Mouse (Mus musculus) brown adipose tissue, adult 24 weeks (tissue): ENCODE measurements around the gene Gata1. TPM values are rescaled to one million over a fixed set of nuclear protein-coding genes. Genes with fewer than 3 reads are reported as not detected.
A peak's percentile ranks its signal among the peaks of the same experiment; 100 is the strongest.
"Not testable (repeated sequence)": the region's sequence is repeated elsewhere in the genome, so short reads cannot be mapped to it uniquely, and the experiment has no call there.

ENCODE experiments used
- H3K27ac ChIP-seq: fragments of 200-500 bp; replicated peaks from 2 replicates; pipeline ENCODE4 v1.5.1; 2012; ENCODE audit warnings: low read depth, mild to moderate bottlenecking, low read length
- H3K4me1 ChIP-seq: fragments of 200-500 bp; 2 replicates; pipeline ENCODE4 v1.6.1; 2012; ENCODE audit warnings: low read length, mixed read lengths; ENCODE audit not compliant: control insufficient read depth, insufficient read depth, insufficient read length
- H3K4me3 ChIP-seq: fragments of 200-500 bp; 2 replicates; pipeline ENCODE4 v1.5.1; 2012; ENCODE audit warnings: low read depth, mild to moderate bottlenecking, low read length, moderate library complexity; ENCODE audit not compliant: insufficient read depth
- polyA plus RNA-seq: library from polyadenylated mRNA; stranded (reverse); fragments of >200 nt; gene quantifications from 2 replicates; pipeline ENCODE4 v1.2.4, GENCODE M21; 2012; ENCODE audit not compliant: missing spikeins, insufficient read depth, insufficient read length

Gata1 gene
- not detected in 2 replicates for polyA plus RNA-seq

GRCm38 (mm10) chrX:7977892-7978291 lies at the start of gene Gata1:
Gene Gata1, minus strand, starts transcription at chrX:7978071.
- Histone ChIP-seq H3K4me3 (no peak within 1 kb of the TSS), H3K4me1 (no peaks in the 10 kb centered on the region), H3K27ac (no peak within 1 kb of the TSS)

DNA sequence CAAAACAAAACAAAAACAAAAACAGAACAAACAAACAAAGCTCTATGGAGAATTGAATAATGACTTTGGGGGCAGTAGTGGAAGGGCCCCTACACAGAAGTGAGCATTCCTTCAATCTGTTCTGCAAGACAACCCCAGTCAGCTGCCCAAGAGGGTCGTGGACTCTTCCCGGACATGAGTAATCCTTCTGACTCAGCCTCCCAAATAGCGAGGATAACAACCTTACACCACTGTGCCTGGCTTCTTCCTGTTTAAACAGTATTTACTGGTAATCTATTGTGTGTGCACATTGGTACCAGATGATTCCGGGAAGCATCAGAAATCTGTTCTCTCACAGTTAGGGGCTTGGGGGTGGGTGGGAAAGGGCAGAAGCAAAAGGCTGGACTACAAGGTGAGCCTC lies 48.9 kb upstream of the Gata1 start:
- Histone ChIP-seq H3K27ac (no peak overlapping the region), H3K4me3 (no peak overlapping the region), H3K4me1 (no peaks in the 10 kb centered on the region)

DNA sequence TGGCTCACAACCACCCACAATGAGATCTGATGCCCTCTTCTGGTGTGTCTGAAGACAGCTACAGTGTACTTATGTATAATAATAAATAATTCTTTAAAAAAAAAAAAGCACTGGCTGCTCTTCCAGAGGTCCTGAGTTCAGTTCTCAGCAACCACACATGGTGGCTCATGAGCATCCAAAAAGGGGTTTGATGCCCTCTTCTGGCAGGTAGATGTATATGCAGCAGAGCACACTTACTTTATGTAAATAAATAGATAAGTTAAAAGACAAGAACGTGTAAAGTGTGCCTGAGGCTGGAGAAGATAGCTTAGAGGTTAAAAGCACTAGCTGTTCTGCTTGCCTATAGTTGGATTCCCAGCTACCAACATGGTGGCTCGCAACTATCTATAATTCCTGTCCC lies 46.9 kb upstream of the Gata1 start:
- no peaks in the 10 kb centered on the region for H3K4me1 ChIP-seq
- no peak overlapping the region for H3K4me3 ChIP-seq
- no peak overlapping the region for H3K27ac ChIP-seq

GRCm38 (mm10) chrX:8020111-8020778 lies 42.4 kb upstream of the Gata1 start:
- Histone ChIP-seq H3K4me1 (no peaks in the 10 kb centered on the region), H3K4me3 (no peak overlapping the region), H3K27ac (no peak overlapping the region)

- Histone ChIP-seq H3K4me3 (no peak within 1 kb of the TSS), H3K27ac (no peak within 1 kb of the TSS), H3K4me1 (no peaks in the 10 kb centered on the region)
These were observed 40.4 kb upstream of the Gata1 start, which contains the start of gene Glod5 for GRCm38 (mm10) chrX:8018286-8018685. Gene Glod5, minus strand, starts transcription at chrX:8018492.

DNA sequence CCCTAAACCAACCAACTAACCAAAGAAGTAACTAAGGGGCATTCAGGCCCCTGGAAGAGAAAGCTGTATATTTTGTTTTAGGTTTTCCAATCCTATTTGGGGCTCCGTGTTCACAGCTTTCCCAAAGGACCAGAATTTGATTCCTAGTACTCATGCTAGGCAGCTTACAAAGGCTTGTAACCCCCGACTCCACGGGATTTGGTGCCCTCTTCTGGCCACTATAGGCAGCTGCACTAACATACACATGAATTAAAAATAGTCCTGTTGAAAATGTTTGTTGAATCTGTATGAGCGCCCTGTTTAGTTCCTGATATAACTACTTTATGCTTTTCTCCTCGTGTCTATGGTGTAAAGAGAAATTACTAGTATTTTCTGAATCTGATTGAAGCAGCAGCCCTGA lies 39.3 kb upstream of the Gata1 start:
- no peaks in the 10 kb centered on the region for H3K4me1 ChIP-seq
- H3K4me3 ChIP-seq: no peak overlapping the region
- no peak overlapping the region for H3K27ac ChIP-seq

GRCm38 (mm10) chrX:8015675-8016074 lies 37.8 kb upstream of the Gata1 start:
- not testable (repeated sequence) for H3K4me3 ChIP-seq, H3K4me1 ChIP-seq

GRCm38 (mm10) chrX:8013569-8014314 lies 35.9 kb upstream of the Gata1 start:
- Histone ChIP-seq H3K4me3 (no peak overlapping the region), H3K27ac (no peak overlapping the region), H3K4me1 (no peaks in the 10 kb centered on the region)

More at GRCm38 (mm10) chrX:8015675-8016074, 37.8 kb upstream of the Gata1 start:
- not testable (repeated sequence) for H3K27ac ChIP-seq

DNA sequence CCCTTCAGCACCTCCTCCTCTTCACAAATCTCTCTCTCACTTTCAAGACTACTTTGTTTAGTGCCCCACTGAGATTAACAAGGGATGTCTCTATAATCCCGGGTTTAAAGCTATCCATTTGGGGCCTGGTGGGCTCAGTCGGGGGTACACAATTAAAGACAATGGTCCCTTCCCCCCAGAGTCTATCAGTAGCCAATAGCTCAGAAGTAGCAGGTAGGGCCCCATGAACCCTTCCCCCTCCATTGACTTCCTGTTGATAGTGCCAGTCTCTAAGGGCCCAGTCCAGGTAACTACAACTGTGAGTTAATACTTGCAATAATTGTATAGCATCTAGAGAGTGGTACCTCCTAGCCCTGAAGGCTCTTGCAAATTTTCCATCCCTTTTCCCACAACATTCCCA lies 35.3 kb upstream of the Gata1 start:
- Histone ChIP-seq H3K27ac (no peak overlapping the region), H3K4me3 (no peak overlapping the region), H3K4me1 (no peaks in the 10 kb centered on the region)

- H3K4me3 ChIP-seq, H3K27ac ChIP-seq, H3K4me1 ChIP-seq: not testable (repeated sequence)
These were observed 31.5 kb upstream of the Gata1 start for GRCm38 (mm10) chrX:8009356-8009755.

GRCm38 (mm10) chrX:8008543-8008942 lies 30.7 kb upstream of the Gata1 start:
- H3K27ac ChIP-seq: no peak overlapping the region
- H3K4me3 ChIP-seq: no peak overlapping the region
- H3K4me1 ChIP-seq: no peaks in the 10 kb centered on the region

GRCm38 (mm10) chrX:8002971-8003370 lies 25.1 kb upstream of the Gata1 start:
- Histone ChIP-seq H3K4me1 (no peaks in the 10 kb centered on the region), H3K4me3 (no peak overlapping the region), H3K27ac (no peak overlapping the region)

DNA sequence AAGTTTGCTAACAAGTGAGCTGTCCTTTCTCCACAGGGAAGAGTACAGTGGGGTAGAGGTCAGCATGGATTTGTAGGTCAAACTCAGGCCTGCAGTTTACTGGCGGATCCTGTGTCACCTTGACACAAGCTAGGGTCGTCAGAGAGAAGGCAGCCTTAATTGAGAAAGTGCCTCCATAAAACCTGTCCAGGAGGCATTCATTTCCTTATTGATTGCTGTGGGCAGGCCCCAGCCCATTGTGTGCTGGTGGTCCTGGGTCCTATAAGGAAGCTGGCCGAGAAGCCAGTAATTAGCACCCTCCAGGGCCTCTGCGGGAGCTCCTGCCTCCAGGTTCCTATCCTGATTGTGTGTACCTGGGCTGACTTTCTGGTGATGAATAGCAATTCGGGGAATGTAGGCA lies 24.1 kb upstream of the Gata1 start:
- Histone ChIP-seq H3K27ac (peak overlapping the region; percentile 93), H3K4me1 (no peaks in the 10 kb centered on the region)

GRCm38 (mm10) chrX:8000546-8001192 lies 22.8 kb upstream of the Gata1 start:
- Histone ChIP-seq H3K4me1 (no peaks in the 10 kb centered on the region), H3K27ac (peak overlapping the region; percentile 31; the same call in 1 of the 2 replicates), H3K4me3 (no peak overlapping the region)

More for the DNA sequence above, 24.1 kb upstream of the Gata1 start:
- H3K4me3 ChIP-seq: no peak overlapping the region

DNA sequence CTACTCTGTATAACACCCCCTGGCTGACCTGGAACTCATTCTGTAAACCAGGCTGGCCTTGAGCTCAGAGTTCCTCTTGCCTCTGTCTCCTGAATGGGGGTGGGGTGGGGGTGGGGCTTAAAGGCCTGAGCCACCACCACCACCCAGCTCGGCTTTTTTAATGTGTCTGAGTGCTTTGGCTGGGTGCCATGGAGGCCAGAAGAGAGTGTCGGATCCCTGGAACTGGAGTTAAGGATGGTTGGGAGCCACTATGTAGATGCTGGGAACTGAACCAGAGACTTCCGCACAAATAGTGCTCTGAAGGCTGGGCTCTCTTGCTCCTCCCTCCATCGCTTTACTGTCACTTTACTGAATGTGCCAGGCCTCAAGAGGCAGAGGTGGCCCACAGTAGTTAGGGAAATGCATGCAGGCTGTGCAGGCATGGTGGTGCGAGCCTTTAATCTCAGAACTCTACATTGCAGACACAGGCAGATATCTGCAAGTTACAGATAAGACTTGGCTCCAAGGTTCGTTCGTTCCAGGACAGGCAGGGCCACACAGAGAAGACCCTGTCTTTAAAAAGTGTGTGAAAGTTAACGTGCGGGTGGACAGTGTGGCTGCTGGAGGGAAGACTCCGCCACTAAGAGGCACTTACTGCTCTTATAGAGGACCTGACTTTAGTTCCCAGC lies 15.3 kb upstream of the Gata1 start:
- no peak overlapping the region for H3K27ac ChIP-seq
- no peak overlapping the region for H3K4me3 ChIP-seq
- H3K4me1 ChIP-seq: no peaks in the 10 kb centered on the region
